Mouse (Mus musculus): ENCODE measurements at regions not wholly inside any gene's neighbourhood (a gene's known extent, or its start where the extent isn't known, plus 50 kb on each side); places are given as distances from the start of the nearest gene placed in this dataset.
A peak's percentile ranks its signal among the peaks of the same experiment; 100 is the strongest.

GRCm38 (mm10) chrX:11845566-11845965, 314.6 kb downstream of the Bcor start:
- DNase-seq (ENCODE audit: low spot score) = no peak

DNA sequence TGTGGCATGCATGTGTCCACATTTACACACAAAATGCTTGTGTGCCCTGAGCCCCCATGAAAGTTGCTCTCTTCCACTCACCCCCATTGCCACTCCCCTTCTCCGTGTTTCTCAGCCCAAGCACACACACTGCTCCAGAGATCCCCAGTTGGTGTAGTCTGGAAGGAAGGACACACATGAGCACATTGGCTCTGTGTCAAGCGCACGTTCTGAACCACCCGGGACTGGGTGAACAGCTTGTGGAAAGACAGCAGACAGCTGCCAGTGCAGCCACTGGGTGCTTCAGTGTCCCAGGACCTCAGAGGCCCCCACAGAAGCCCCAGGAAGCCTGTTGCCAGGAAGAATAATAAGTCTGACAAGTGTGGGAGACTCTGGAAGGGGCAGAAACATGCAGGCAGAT, 304.2 kb downstream of the Bcor start:
- DNase-seq (ENCODE audit: low spot score) = no peak

DNA sequence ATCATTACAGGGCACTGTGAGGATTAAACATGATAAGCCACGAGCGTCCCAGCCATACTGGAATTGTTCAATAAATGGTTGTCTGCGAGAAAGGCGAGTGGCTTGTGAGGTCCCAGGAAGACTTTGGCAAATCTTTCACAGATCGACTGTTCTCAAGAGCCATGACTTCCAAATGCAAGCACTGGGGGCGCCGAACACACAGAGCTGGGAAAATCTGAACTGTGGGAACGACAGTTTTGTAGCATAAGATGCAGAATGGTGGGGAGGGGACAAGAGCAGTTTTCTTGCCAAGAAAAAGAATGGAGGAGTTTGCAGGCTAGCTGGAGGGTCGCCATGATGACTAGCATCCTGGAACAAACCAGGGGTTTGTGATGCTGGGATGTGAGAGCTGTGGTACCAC, 300.8 kb downstream of the Bcor start:
- DNase-seq (ENCODE audit: low spot score) = no peak

DNA sequence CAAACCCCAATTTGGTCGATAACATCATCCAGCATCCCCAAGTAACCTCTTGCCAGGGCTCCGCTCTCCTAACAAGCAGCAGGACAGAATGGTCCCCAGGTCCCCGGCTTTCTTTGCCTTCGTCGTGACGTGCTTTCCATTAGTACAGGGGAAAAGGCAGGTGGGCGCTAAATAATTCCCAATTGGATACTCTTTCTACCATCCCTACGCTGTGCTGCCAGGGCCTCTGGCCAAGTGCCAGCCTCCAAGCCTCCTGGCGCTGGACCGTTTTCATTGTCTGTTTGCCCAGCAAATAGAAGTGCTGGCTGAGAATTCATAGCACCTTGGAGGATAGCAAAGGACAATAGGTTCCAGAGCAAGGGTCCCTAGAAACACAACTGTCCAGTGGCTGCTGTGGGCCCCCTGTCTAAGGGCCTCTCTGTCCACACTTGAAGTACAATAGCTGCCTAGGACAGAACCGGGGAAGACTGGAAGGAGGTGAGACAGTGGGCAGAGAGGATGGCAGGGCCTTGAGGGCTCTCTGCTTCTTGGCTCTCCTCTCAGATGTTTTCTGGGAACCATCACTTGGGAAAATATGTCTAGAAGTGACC, 298.9 kb downstream of the Bcor start:
- no peak for DNase-seq (ENCODE audit: low spot score)

GRCm38 (mm10) chrX:11861892-11862291, 298.3 kb downstream of the Bcor start:
- DNase-seq (ENCODE audit: low spot score) = no peak

- no peak for DNase-seq (ENCODE audit: low spot score)
Measured at GRCm38 (mm10) chrX:11863106-11863505, 297.0 kb downstream of the Bcor start.

GRCm38 (mm10) chrX:11873913-11874312, 286.2 kb downstream of the Bcor start:
- DNase-seq (ENCODE audit: low spot score) = no peak

GRCm38 (mm10) chrX:11876636-11877035, 283.5 kb downstream of the Bcor start:
- DNase-seq (ENCODE audit: low spot score) = no peak

GRCm38 (mm10) chrX:11878028-11878427, 282.1 kb downstream of the Bcor start:
- no peak for DNase-seq (ENCODE audit: low spot score)

- no peak for DNase-seq (ENCODE audit: low spot score)
Measured at GRCm38 (mm10) chrX:11880972-11881371, 279.2 kb downstream of the Bcor start.

- no peak for DNase-seq (ENCODE audit: low spot score)
Measured at GRCm38 (mm10) chrX:11883738-11884716, 276.1 kb downstream of the Bcor start.

GRCm38 (mm10) chrX:11892396-11892795, 267.8 kb downstream of the Bcor start:
- DNase-seq (ENCODE audit: low spot score) = no peak

DNA sequence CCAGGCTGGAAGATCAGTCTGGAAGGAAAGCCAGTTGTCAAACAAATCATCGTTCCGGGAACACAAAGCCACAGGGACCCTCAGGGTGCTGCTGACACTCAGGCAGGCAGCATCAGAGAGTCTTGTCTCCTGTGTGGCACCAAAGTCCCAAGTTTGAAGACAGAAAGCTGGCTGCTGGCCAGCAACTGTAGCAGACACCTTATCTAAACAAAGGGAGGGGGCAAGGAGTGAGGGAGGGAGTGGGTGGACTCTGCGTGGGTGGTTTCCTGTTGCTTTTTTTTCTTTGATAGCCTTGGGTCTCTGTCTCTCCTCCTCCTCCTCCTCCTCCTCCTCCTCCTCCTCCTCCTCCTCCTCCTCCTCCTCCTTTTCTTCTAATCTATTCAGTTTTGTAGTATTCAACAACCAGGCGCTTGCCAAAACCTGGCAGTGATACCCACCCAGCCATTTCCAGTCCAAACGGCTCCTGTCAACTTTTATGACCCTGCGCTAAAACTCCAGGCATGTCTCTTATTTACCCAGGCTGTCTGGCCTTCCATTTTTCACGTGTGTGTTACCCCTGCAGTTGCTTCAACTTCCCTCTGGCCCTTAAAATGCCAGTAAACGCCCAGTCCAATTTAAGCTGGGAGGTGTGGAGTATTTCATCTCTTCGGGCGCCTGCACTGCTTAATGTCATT, 266.4 kb downstream of the Bcor start:
- no peak for DNase-seq (ENCODE audit: low spot score)

GRCm38 (mm10) chrX:11894280-11894662, 265.9 kb downstream of the Bcor start:
- DNase-seq (ENCODE audit: low spot score) = no peak

- DNase-seq (ENCODE audit: low spot score) = no peak
Measured at GRCm38 (mm10) chrX:11895396-11895795, 264.8 kb downstream of the Bcor start.

GRCm38 (mm10) chrX:11898280-11898679, 261.9 kb downstream of the Bcor start:
- DNase-seq (ENCODE audit: low spot score) = peak; percentile 6

- DNase-seq (ENCODE audit: low spot score) = no peak
Measured at GRCm38 (mm10) chrX:11899051-11899450, 261.1 kb downstream of the Bcor start.

DNA sequence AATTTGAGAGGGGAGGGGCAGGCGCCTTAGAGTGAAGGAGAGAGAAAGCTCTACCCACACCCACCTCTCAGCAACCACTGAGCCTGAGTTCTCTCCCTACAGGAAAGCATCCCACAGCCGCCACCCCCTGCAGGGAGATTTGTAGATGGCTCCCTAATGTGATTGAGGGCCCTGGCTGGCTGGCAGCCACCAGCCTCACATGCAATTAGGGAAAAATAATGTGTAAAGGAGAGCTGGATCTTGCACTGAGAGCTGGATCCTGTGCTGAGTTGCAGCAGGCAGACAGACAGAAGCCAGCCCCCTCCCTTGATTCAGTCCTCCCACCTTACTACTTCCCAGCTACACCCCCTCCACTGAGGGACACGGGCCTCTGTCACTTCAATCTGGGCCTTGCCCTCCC, 260.2 kb downstream of the Bcor start:
- DNase-seq (ENCODE audit: low spot score) = no peak

DNA sequence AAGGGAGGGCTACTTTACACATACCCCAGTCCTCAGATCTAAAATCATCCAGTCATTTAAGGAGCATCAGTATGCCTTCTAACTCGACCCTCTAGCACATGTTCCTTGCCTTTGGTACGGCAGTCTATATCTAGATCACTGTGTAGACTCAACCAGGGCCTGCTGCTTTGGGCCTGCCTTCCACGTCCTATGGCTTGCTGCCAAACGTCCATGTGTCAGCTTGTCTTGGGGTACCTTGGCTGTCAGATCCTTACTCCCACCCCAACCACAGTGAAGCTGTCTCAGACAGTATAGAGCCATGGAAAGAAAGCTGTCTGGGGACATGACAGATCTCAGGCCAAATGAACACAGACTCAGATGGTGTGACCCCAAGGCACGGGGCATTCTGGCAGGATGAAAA, 258.4 kb downstream of the Bcor start:
- no peak for DNase-seq (ENCODE audit: low spot score)

- DNase-seq (ENCODE audit: low spot score) = no peak
Measured at GRCm38 (mm10) chrX:11903116-11903700, 256.9 kb downstream of the Bcor start.

DNA sequence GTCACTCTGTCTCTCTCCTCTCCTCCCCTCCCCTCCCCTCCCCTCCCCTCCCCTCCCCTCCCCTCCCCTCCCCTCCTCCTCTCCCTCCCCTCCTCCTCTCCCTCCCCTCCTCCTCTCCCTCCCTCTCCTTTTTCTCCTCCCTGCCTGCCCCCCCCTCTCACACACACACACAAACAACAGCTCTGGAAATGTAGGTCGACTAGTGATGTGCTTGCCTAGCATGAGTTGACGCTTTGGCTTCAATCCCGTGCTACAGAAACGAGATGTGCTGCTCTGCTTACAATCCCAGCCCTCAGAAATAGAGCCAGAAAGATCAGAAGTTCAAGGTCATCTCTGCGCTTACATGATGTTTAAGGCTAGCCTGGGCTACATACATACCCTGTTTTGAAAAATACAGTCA, 254.9 kb downstream of the Bcor start:
- DNase-seq (ENCODE audit: low spot score) = no peak

DNA sequence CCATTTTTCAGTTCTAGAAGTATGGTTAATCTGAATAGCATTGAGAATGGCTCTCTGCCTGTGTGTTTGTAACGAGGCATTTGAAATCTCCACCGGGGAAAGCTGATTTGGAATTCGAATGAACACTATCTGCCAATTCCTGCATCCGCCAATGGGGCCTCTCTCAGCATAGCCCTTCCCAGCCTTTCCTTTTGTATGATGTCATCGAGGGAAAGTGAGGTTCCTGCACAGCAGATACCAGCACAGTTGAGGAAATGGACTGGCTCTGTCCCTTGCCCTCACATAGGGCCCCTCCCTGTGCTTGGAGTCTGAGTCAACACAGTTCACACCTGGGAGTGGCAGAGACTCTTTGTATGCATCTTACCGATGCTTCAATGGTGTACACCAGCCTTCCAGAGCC, 253.0 kb downstream of the Bcor start:
- DNase-seq (ENCODE audit: low spot score) = no peak

DNA sequence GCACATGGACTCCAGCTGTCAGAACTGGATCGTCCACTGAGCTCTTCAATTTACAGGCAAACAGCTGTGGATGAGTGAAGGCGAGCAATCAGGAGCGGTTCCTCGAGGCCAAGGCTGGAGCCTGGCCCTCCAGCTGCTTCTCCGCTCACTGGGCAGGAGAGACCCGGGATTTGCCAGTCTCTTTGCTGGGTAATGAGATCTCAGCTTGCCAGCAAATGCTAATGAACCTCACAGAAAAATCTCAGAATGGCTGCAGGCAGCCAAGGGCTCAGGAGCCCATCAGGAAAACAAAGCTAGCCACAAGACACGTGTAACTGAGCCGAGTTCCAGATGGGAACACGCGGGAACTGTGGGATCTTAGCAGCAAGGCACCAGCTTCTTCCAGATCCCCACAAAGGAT, 244.2 kb downstream of the Bcor start:
- no peak for DNase-seq (ENCODE audit: low spot score)
